Mouse (Mus musculus) R1 (cell line): ENCODE results near the gene Fbxw18.
"Not testable (repeated sequence)": the region's sequence is repeated elsewhere in the genome, so short reads cannot be mapped to it uniquely, and the experiment has no call there.

Experiments
- DNase-seq: peaks from one replicate; pipeline ENCODE4 v3.0.0-alpha.2; 2018; ENCODE audit warnings: low read depth, low spot score

The Fbxw18 gene

DNA sequence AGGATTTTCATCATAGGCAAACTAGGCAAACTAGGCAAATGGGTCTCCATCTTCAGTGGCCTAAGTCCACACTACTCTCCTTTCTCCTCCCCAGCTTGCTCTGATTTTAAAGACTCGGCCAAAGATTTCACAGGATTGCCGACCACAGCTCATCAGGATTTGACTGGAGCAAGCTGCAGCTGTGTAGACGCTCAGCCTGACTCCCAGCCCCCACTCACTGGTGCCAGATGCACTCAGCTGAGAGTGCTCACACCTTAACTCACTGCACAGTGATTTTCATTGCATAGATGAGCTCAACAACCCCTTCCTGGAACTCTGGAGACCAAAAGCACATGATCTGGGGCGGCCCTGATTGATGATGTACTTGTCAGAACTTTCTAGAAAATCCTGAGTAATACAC, at the start of gene Fbxw18:
Fbxw18 (minus strand) TSS at position 101 of the 400 bp plus-strand sequence.
- not testable (repeated sequence) for DNase-seq

DNA sequence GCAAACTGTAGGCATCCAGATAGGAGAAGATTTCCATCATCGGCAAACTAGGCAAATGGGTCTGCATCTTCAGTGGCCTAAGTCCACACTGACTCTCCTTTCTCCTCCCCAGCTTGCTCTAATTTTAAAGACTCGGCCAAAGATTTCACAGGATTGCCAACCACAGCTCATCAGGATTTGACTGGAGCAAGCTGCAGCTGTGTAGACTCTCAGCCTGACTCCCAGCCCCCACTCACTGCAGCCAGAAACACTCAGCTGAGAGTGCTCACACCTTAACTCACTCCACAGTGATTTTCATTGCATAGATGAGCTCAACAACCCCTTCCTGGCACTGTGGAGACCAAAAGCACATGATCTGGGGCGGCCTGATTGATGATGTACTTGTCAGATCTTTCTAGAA, 43.5 kb upstream of the Fbxw18 start, which contains the start of gene Fbxw26:
Fbxw26 (minus strand) TSS at position 101 of the 400 bp plus-strand sequence.
- DNase-seq = not testable (repeated sequence)

DNA sequence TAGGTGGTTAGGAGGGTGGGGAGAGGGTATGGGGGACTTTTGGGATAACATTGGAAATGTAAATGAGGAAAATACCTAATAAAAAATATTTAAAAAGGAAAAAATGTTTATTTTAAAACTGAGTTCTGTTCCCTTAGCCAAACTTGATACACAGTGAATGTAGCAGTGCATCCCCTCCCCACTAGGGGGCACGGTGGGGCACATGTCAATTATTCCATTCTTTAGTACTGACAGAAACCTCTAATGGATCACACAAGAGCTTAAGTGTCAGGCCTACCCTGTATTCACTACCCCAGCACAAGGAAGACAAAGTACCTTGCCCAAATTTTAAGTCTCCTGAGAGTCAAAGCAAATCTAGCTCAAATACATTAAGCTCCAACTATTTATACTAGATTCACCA, 17.2 kb downstream of the Fbxw18 start:
- peak; percentile 43 for DNase-seq

DNA sequence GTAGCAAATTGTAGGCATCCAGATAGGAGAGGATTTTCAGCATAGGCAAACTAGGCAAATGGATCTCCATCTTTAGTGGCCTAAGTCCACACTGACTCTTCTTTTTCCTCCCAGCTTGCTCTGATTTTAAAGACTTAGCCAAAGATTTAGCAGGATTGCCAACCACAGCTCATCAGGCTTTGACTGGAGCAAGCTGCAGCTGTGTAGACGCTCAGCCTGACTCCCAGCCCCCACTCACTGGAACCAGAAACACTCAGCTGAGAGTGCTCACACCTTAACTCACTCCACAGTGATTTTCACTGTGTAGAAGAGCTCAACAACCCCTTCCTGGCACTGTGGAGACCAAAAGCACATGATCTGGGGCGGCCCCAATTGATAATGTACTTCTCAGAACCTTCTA, 37.9 kb downstream of the Fbxw18 start, which contains the start of gene Fbxw25:
Fbxw25 (minus strand) TSS at position 101 of the 400 bp plus-strand sequence.
- DNase-seq = not testable (repeated sequence)
